Mouse (Mus musculus) spleen, postnatal 14 days (tissue): ENCODE results near the gene Tnfsf12.
"Not testable (repeated sequence)": the region's sequence is repeated elsewhere in the genome, so short reads cannot be mapped to it uniquely, and the experiment has no call there.

Experiments used
- DNase-seq, 2 experiments: peaks; one replicate each; pipeline ENCODE4 v3.0.0; 2021 to 2022; ENCODE audit warnings: low spot score in 2 of 2

The Tnfsf12 gene

DNA sequence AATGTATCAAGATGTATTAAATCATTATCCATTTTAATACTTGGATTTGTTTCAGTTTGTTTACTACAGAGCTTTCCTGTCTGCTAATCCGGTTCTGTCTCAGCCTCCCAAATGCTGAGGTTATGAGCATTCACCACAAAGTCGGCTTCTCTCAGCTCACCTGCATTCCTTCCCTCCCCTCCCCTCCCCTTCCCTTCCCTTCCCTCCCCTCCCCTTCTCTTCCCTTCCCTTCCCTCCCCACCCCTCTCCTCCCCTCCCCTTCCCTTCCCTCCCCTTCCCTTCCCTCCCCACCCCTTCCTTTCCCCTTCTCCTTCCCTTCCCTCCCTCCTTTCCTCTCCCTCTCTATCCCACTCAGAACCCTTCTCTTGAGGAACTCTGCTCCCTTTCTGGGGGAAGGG is 9.0 kb upstream of the Tnfsf12 start:
- no peak for DNase-seq

DNA sequence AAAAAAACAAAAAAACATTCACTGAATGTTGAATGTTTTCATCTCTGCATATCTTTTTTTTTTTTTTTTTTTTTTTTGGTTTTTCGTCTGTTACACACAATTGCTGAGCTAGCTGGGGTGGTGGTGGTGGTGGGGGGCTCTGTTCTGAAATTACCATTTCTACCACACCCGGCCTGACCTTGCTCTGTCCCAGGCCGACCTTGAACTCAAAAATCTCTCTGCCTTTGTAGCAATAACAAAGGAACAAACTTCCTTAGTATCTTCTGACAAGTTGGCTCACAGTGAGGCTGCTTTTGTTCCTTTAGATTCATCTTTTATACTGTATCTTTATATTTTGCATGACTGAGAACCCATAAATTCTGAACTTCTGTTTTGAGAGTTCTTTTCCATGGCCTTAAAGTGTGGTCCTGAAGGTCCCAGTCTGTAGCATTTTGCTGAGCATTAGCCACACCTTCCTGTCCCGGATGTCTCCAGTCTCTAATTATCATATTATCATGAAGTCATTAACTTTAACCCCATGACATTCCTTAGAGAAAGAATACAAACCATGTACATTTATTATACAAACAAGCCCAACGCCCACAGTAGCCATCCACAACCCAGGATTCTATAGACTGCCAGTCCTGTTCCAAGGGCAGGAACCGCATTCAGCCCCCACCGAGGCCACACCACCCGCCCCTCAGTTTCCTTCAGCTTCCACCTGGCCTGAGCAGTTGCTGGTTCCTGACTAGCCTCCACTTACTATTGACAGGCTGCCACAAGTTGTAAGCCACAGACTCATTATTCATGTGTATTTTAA is 8.4 kb upstream of the Tnfsf12 start:
- no peak for DNase-seq

DNA sequence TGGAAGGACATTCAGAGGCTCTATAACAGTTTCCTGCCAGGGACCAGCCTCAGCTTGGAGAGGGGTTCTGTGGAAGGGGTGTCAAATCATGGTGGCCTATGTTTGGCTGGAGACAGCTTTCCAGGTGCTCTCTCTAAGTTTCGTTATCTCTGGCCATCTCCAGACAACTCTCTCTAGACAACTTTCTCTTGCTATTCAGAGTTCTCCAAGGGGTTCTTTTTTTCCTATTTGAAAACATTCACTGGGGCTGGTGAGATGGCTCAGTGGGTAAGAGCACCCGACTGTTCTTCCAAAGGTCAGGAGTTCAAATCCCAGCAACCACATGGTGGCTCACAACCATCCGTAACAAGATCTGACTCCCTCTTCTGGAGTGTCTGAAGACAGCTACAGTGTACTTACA is 7.7 kb upstream of the Tnfsf12 start:
- not testable (repeated sequence) for DNase-seq

DNA sequence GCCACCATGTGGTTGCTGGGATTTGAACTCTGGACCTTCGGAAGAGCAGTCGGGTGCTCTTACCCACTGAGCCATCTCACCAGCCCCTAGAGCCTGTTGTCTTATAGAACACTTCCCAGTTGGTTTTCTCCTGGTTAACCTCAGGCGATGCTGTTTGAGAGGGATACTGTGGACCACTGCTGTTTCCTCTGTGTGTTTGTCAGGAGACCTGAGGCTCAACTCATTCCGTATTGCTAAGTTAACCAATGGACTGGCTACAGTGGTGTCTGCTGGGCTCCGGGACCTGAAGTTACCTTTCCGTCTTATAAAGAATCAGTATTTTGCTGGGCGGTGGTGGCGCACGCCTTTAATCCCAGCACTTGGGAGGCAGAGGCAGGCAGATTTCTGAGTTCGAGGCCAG is 7.2 kb upstream of the Tnfsf12 start:
- not testable (repeated sequence) for DNase-seq

DNA sequence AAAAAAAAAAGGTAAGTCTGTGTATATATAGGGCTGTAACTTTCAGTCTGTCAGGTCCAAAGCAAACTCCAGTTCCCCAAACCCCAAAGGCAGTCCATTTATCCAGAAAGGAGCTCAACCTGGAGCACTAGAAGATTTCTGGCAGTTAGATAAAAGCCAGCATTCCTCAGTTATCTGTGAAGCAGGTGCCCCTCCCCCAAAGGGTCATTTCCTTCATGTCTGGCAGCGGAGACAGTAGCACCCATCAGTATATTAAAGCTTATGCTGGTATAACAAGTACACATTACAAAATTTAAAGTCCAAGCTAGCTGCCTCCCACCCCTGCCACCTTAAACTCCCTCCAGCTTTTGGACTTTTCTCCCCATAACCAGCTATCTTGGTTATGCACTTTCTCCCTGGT is 3.9 kb upstream of the Tnfsf12 start:
- no peak for DNase-seq

DNA sequence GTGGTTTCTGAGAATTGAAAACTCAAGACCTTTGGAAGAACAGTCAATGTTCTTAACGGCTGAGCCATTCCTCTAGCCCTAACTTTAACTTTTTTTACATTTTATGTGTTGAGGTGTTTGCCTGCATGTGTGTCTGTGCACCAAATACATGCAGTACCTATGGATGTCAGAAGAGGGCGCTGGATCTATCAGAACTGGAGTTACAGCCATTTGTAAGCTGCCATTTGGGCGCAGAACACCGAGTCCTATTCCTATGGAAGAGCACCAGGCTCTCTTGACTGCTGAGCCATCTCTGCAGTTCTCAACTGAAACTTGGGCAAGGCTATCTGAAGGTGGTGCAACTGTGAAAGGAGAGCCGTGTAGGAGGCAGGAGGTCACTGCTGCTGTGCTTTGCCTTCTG is 2.9 kb upstream of the Tnfsf12 start:
- DNase-seq: no peak

DNA sequence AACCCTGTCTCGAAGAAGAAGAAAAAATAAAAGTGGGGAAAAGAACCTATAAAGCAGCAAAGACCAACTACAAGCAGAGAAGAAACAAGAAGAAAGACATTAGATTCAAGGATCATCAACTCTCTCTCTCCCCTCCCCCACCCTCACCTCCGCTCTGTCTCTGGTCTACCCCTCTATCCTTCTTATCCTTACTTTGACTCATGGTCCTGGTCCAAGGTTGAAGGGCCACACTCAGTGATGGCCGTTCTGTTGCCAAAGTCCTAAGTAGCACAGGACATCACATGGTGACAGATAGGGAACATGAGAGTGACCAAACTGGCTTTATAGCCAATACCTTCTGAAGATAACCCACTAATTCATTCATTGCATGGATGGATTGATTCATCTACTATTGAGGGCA is 1.7 kb upstream of the Tnfsf12 start:
- DNase-seq: no peak

DNA sequence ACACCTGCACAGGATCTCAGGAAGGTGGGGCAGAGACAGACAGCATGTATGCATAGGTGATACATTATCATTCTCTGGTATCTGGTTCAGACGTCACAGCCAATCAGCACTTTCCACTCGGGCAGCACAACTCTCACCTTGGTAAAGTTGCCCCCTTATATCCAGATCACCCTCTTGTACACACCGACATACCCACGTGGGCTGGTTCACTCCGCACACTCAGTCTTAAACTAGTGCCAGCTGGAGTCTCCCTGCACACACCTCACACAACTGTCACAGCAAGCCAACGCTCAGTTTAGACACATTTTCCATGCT is 646 bp downstream of the Tnfsf12 start:
- DNase-seq: no peak

DNA sequence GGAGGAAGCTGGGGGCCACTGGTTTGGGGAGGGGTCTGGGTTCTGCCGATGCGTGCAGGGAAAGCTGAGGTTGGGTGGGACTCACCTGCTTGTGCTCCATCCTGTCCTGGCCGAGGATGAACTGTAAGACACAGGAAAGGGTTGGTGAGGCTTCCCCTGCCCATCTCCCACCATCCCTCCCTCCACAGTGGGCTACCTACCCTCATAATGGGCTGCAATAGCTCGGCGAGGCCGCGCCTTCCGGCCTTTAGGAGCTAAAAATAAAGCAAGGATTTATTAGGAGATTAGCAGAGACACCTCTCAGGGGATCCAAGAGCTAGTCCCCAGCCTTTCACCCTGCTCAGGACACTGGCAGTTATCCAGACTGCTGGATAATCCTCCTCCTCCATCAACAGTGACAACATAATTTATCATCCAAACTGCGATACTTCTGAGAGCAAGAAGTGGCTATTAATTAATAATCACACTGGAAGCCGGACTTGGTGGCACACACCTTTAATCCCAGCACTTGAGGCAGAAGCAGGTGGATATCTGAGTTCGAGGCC is 2.2 kb downstream of the Tnfsf12 start:
- no peak for DNase-seq

DNA sequence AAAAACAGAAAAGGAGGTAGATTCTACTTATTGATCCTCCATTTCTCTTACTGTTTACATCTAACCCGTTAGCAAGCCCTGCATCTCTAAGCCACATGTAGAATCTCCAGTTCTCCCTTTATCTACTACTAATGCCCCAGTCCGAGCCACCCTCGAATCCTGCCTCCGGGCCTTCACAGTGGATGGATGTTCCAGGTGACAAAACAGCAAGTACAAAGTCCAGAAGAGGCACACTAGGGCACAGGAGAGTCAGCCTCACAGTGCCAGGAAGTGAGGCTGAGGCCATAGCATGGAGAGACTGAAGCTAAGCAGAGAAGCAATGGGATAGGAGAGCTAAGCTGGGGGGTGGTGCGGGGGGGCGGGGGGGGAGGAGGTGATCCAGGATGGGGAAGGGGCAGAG is 2.8 kb downstream of the Tnfsf12 start:
- no peak for DNase-seq

DNA sequence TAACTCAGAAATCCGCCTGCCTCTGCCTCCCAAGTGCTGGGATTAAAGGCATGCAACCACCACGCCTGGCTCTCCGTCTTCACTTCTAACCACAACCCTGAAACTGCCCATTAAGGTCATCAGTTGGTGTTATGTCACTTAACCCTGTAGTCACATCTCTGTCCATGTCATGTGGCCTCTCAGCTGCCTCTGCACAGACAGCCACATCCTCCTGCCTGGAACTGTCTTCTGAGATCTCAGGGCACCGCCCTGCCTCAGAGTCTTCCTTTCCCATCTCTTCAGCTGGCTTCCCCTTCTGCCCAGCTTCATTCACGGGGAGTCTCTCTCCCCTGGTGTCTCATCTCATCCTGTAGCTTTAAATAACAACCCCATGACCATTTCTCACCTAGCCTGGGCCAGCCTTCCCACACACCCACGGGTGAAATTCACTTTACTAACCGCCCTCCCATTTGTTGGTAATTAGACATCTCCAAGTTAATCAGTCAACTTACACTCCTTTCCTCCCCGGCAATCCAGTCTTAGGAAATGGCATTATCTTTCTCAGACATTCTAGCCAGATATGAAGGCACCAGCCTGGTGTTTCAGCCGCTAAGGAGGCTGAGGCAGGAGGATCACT is 3.3 kb downstream of the Tnfsf12 start:
- DNase-seq: no peak

DNA sequence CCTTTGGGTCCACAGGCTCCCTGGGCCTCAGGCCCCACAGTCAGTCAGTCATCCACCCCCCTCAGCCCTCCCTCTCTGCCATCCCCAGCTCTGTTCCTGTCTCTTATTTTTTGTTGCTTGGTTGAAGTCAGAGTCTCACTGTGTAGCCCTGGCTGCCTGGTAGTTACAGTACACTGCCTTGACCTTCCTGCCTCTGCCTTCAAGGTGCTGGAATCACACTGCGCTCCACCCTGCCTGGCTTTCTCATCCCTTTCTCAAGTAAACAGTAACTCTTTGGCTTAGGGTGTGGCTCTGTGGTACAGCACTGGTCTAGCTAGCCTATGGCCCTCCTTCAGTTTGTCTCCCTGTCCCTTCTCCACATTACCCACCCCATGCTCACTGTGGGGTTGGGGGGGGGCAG is 5.8 kb downstream of the Tnfsf12 start:
- DNase-seq: no peak

DNA sequence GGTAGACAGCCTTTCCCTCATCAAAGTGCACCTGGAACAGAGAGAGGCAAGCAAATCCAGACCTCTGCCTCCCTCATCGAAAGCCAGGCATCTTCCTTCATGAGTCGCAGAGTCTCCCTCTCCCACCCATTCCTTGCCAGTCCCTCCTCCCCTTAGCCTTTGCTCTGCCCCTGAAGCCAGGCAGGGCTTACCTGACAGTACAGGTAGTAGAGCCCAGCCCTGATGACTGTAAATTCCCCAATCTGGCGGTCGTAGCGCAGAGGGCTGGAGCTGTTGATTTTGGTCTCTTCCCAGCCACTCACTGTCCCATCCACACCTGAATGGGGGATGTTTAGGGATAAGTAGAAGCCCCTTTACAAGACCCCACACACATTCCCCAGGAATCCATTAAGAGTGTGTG is 8.6 kb downstream of the Tnfsf12 start:
- DNase-seq: no peak

DNA sequence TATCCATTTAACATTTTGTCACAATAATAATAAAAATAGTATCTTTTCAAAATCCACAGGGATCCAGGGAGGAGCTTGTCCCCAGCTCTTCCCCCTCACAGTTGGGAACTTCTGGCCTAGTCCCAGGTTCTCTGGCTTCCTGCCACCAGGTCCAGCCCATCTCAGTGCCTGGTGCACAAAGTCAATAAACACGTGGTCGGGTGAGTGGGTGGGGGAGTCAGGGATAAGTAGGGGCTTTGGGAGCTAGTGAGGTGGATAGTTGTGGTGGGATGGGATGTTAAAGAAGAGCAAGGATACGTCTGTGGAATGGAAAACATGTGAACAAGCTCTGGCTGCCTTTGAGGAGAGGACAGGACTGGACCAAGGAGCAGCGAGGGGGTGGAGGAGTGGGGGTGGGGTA is 9.3 kb downstream of the Tnfsf12 start:
- no peak for DNase-seq

DNA sequence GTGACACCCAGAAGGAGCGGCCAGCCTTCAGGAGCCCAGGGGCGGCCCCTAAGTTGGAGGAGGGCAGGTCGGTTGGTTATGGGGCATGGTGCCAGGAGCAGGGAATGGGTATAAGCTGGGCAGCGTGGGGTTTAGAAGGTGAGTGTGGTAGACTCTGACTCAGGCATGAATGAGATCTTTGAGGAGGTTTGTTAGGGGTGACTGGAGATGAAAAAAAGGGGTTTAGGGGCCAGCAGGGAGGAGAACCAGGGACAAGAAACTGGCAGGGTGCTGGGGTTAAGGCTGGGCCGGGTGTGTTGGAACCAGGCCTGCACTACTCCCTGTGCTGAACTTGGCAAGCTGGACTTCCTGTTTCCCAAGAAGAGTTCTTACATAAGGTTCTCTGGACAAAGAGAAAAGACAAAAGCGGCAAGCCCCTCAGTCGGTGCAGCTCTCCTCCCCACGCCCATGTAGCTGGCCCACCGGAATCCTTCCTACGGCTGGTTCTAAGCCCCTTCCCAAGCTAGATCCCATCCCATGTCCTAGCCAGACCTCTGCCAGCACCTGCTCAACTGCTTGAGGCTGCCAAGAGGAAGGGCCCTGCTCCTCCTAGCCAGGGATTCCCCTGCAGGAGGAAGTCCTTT is 10.0 kb downstream of the Tnfsf12 start, which contains the start of gene Tnfsf13:
Gene Tnfsf13 (minus strand): TSS at position 259 of the 623 bp plus-strand sequence.
- DNase-seq: no peak

DNA sequence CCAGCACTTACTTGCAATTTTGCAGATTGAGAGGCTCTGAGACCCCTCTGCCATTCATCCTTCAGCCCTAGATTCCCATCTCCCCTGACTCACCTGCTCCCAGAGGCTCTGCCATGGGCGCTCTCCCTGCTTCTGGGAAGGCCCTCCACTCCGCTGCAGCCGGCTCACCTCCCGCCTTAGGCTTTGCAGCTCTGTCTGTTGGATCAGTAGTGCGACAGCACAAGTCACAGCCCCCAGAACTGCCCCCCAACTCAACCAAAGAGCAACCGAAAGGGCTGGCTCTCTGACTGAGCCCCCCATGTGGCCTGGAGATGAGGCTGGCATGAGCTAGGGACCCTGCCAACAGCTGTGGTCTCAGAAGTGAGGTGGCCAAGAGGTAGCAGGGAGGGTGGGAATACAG is 10.7 kb downstream of the Tnfsf12 start:
- no peak for DNase-seq

DNA sequence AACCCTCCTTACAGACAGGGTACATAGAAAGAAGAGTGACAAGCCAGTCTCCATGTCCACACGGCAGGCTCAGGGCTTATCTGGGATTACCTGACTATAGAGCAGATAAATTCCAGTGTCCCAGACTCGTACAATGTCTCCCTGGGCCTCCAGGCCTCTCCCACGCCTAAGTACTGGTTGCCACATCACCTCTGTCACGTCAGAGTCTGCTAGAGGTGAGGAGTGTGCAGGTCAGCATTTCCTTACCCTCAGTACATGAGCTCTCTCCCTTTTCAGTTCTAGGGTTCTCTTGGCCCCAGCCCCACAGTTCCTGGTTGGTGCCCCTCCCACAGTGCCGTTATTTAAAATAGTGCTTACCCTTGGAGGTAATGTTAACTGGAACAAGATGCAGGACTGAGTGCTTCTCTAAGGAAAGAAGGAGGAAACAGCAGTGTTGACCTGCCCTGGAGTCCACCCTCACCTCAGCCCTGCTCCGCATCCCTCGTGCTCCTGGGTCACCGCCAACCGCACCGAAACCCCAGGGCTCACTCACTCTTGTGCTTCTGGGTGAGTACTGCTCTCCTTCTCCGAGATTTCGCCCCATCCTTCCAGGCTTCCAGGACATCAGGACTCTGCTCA is 11.4 kb downstream of the Tnfsf12 start:
- no peak for DNase-seq

DNA sequence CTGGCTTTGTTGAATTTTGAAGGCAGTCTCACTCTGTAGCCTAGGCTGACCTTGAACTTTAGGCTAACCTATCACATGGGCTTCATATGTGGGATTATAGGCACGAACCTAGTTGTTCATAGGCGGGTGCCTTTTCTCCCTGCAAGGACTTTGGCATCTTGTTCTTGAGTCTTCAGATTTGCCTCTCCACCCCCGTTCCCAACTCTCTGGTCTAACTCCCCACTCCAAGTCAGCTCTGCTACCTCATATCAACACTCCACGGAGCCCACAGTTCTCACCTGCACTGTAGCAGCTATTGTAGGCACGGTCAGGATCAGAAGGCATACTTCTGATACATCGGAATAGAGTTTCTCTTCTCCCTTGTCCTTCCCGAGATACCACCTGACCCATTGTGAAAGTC is 12.1 kb downstream of the Tnfsf12 start:
- DNase-seq: no peak

DNA sequence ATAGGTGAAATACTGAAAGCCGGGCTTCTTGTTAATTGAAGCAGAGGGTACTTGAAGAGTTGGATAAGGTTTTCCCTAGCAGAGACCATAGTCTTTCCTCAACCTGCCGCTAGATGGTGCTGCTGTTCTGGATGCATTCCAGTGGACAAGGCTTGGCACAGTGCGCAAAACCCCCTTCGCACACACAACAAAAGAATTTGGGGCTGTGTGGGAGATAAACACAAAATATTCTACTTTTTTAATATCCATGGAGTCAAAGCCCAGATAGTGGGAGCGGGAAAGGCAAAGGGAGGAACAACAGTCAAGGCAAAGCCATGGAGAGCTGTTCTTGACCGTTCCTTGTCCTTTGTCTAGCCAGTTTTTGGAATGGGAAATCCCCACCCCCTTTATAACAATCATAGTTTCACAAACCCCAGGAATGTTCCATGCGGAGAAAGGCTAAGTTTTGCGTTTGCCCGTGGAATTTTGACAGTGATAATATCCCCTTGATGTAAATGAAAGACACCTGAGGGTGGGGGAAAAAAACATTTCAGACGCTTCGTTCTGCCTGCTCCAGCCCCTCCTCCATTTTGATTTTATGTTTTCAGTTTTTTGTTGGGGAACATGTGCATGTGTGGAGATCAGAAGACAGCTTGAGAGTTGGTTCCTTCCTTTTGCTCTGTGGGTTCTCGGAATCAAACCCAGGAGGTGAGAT is 12.7 kb downstream of the Tnfsf12 start:
- DNase-seq: peak; percentile 73 to 86

DNA sequence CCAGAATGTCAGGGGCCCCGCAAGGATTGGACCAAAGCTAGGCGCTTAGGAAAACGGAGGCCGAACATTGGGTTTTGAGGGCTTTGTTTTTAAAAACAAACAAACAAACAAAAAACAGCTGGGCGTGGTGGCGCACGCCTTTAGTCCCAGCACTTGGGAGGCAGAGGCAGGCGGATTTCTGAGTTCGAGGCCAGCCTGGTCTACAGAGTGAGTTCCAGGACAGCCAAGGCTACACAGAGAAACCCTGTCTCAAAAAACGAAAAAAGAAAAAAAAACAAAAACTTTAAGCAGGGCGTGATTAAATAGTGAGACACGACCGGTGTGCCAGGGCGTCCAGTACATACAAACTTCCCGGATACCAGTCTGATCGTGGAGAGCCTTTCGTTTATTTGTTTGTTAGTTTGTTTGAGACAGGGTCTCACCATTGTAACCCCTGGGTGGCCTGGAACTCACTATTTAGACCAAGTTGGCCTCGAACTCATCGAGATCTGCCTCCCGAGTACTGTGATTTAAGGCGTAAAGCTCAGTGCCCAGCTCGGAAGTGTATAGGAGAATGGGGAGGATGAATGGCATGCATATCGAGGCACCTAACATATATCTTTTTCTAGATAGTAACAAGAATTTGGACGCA is 13.3 kb downstream of the Tnfsf12 start:
- no peak for DNase-seq
